Mouse (Mus musculus) stomach, postnatal 0 days (tissue): ENCODE data around the gene Clrn3.

Experiments used
- CTCF ChIP-seq: IDR thresholded peaks from 2 replicates; pipeline ENCODE4 v1.5.1; 2016; ENCODE audit warnings: antibody characterized with exemption, low read depth, mild to moderate bottlenecking, moderate library complexity
- EP300 ChIP-seq: optimal IDR thresholded peaks from 2 replicates; pipeline ENCODE3; 2016; ENCODE audit warnings: antibody characterized with exemption

GRCm38 (mm10) chr7:135486645-135487382 lies 41.6 kb downstream of the Clrn3 start:
- no peak for TF ChIP-seq CTCF
- TF ChIP-seq EP300 = no peak
